11 mouse cellular contexts compared by ENCODE assay signal in genomic region chr9:113419801-113420200, GRCm38 (mm10).
DNase-seq lines count a peak whose midpoint lies in the region; ATAC-seq and TF ChIP-seq lines count a peak whose summit lies in the region.
"Had no signal": no experiment of that assay in that cellular context is flagged by ENCODE, and none has a peak within 500 bp of the region (broad histone marks: within the 10 kb centered on the region; RNA-seq: fewer than 3 reads in every experiment).

No protein-coding gene starts in this region.

- DNase-seq in embryo, embryonic 10 days (ENCODE audit: low spot score) = peak; percentile 23
- DNase-seq in embryo, embryonic 9.5 days (ENCODE audit: extremely low spot score) = no peak
- DNase-seq in kidney, postnatal 10 days = peak; percentile 41
- DNase-seq in 3T3-L1 (ENCODE audit: low read depth, low spot score) = peak; percentile 13
- no peak for DNase-seq in ovary, postnatal 14 days (ENCODE audit: low spot score)
- DNase-seq: adrenal gland, adult 2 months; right cerebral cortex, adult 18-20 months had no signal

- TF ChIP-seq CTCF in bone marrow, adult 2 months (IDR thresholded peaks at IDR 0.05; ENCODE audit: control insufficient read depth, insufficient read depth, low read length) = peak; percentile 32; the same call in 1 of the 2 replicates

- no peak for TF ChIP-seq POLR2A in bone marrow, adult 2 months (IDR thresholded peaks at IDR 0.05; ENCODE audit: borderline replicate concordance, control insufficient read depth, low read depth, low read length)

- peaks cover 5% of the 10 kb centered on the region; the same call in 1 of the 2 replicates for H3K4me1 ChIP-seq in kidney, embryonic 15.5 days
- H3K4me1 ChIP-seq in bone marrow, adult 2 months (ENCODE audit: control insufficient read depth, insufficient read depth, low read length) = no peaks in the 10 kb centered on the region
- peaks cover 8% of the 10 kb centered on the region; the same call in 1 of the 2 replicates for H3K4me1 ChIP-seq in neural tube, embryonic 15.5 days

- no peak overlapping the region for H3K4me3 ChIP-seq in kidney, embryonic 15.5 days (replicated peaks)
- no peak overlapping the region for H3K4me3 ChIP-seq in bone marrow, adult 2 months (replicated peaks; ENCODE audit: control insufficient read depth, low read depth, low read length)
- no peak overlapping the region for H3K4me3 ChIP-seq in neural tube, embryonic 15.5 days (replicated peaks)
- H3K4me3 ChIP-seq: lung, embryonic 15.5 days had no signal

- H3K27me3 ChIP-seq in kidney, embryonic 15.5 days = no peaks in the 10 kb centered on the region
- H3K27me3 ChIP-seq in neural tube, embryonic 15.5 days (replicated peaks) = no peaks in the 10 kb centered on the region
- H3K27me3 ChIP-seq: lung, embryonic 15.5 days had no signal

- WGBS in kidney, embryonic 15.5 days = 90% methylated on average over 1 of the region's 1 CpGs
- WGBS in bone marrow, adult 2 months = 88% methylated on average over 1 of the region's 1 CpGs
- 94% methylated on average over 1 of the region's 1 CpGs for WGBS in neural tube, embryonic 15.5 days

- ATAC-seq in kidney, embryonic 15.5 days (replicated peaks; ENCODE audit: low FRiP score) = no peak
- no peak for ATAC-seq in neural tube, embryonic 15.5 days (ENCODE audit: low FRiP score)

- no peaks in the 10 kb centered on the region for H3K36me3 ChIP-seq in kidney, embryonic 15.5 days
- H3K36me3 ChIP-seq in neural tube, embryonic 15.5 days = no peaks in the 10 kb centered on the region
- H3K36me3 ChIP-seq: lung, embryonic 15.5 days had no signal

- H3K4me2 ChIP-seq in kidney, embryonic 15.5 days = no peak overlapping the region
- H3K4me2 ChIP-seq in neural tube, embryonic 15.5 days = no peak overlapping the region
- H3K4me2 ChIP-seq: lung, embryonic 15.5 days had no signal

- no peaks in the 10 kb centered on the region for H3K9me3 ChIP-seq in kidney, embryonic 15.5 days (replicated peaks)
- H3K9me3 ChIP-seq in neural tube, embryonic 15.5 days (replicated peaks) = no peaks in the 10 kb centered on the region
- H3K9me3 ChIP-seq: lung, embryonic 15.5 days had no signal

- no peak overlapping the region for H3K9ac ChIP-seq in kidney, embryonic 15.5 days
- no peak overlapping the region for H3K9ac ChIP-seq in neural tube, embryonic 15.5 days (replicated peaks)
- H3K9ac ChIP-seq: lung, embryonic 15.5 days had no signal

- no peak overlapping the region for H3K27ac ChIP-seq in kidney, embryonic 15.5 days
- no peak overlapping the region for H3K27ac ChIP-seq in bone marrow, adult 2 months (ENCODE audit: control insufficient read depth, insufficient read depth, low read depth, low read length, poor library complexity)
- no peak overlapping the region for H3K27ac ChIP-seq in neural tube, embryonic 15.5 days (replicated peaks)
- H3K27ac ChIP-seq: lung, embryonic 15.5 days had no signal

Comparison
In these comparisons a context has a peak if more than half of its experiments do, and no peak if none do; other contexts are left out.
1. DNase-seq: peak in embryo, embryonic 10 days (single experiment), kidney, postnatal 10 days (single experiment) and 3T3-L1 (single experiment); none in embryo, embryonic 9.5 days (single experiment) and ovary, postnatal 14 days (single experiment).